Mouse (Mus musculus) forebrain, embryonic 15.5 days (tissue): ENCODE data around the gene Naa16. TPM values are rescaled to one million over a fixed set of nuclear protein-coding genes. Genes with fewer than 3 reads are reported as not detected.

Experiments used
- ATAC-seq: fragments of 200-750 bp; cut with Nextera tagmentation; replicated peaks from 2 replicates; pipeline ENCODE4 v1.8.0; 2017; ENCODE audit warnings: mild to moderate bottlenecking, moderate TSS enrichment, moderate library complexity
- H3K27ac ChIP-seq: fragments of 300-500 bp; sonication (generic); replicated peaks from 2 replicates; pipeline ENCODE4 v1.5.1; 2015; ENCODE audit warnings: mild to moderate bottlenecking, inconsistent platforms
- H3K27me3 ChIP-seq: fragments of 300-500 bp; sonication (generic); 2 replicates; pipeline ENCODE4 v1.6.1; 2015; ENCODE audit warnings: inconsistent platforms
- H3K36me3 ChIP-seq: fragments of 300-500 bp; sonication (generic); 2 replicates; pipeline ENCODE4 v1.6.1; 2015; ENCODE audit warnings: mild to moderate bottlenecking, inconsistent platforms
- H3K4me1 ChIP-seq: fragments of 300-500 bp; sonication (generic); 2 replicates; pipeline ENCODE4 v1.6.1; 2015; ENCODE audit warnings: inconsistent platforms
- H3K4me2 ChIP-seq: fragments of 300-500 bp; sonication (generic); replicated peaks from 2 replicates; pipeline ENCODE4 v1.6.1; 2015; ENCODE audit warnings: mild to moderate bottlenecking, inconsistent platforms
- H3K4me3 ChIP-seq: fragments of 300-500 bp; sonication (generic); 2 replicates; pipeline ENCODE4 v1.5.1; 2015; ENCODE audit warnings: mild to moderate bottlenecking, inconsistent platforms
- H3K9ac ChIP-seq: fragments of 300-500 bp; sonication (generic); replicated peaks from 2 replicates; pipeline ENCODE4 v1.6.1; 2015; ENCODE audit warnings: mild to moderate bottlenecking, inconsistent platforms
- H3K9me3 ChIP-seq: fragments of 300-500 bp; sonication (generic); 2 replicates; pipeline ENCODE4 v1.6.1; 2016; ENCODE audit warnings: inconsistent platforms
- WGBS: fragments of 180-500 bp; shearing (Covaris S2); methylation state at CpG from one replicate; pipeline ENCODE4 v1.1.7; 2015; ENCODE audit warnings: mixed read lengths; 5-methylcytosine and 5-hydroxymethylcytosine counted together
- polyA plus RNA-seq: library from polyadenylated mRNA; unstranded; fragments of >200 nt; fragmentation: Nextera tagmentation; extraction: Ambion mirVana; gene quantifications from 2 replicates; pipeline ENCODE4 v1.2.1, GENCODE M21; 2015

Gene Naa16
- polyA plus RNA-seq, 1 experiment from 2014 or later = 31.5 TPM

DNA sequence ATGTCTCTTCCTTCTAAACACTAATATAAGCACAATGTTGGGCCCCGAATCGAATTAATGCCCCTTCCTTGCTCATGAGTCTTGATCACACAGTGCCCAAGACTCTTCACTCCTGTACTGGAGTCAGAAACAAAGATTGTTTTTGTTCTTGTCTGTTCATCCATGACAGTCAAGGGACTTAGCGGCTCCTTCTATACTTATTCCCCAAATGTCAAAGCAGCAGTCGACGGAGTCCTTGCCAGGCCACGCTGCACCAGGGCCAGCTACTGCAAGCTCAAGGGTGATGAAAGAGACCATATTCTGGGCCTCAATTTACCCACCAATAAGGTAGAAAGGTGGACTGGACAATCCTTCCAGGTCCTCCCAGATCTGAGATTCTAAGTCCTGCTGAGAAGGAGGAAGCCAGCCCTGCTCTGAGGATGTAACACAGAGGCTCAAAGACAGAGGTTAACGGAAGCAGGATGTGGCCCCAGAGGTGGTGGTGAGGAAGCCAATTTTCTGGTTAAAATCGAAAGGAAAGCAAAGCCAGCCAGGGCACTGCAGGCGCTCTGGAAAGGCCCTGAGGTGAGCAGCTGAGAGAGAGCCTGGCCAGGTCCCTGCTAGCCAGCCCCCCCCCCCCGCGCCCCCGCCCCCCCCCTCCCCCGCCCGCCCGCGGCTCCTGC, 97.3 kb downstream of the Naa16 start:
- no peaks in the 10 kb centered on the region for H3K27me3 ChIP-seq
- no peaks in the 10 kb centered on the region for H3K9me3 ChIP-seq
- H3K4me2 ChIP-seq = no peak overlapping the region
- H3K9ac ChIP-seq = no peak overlapping the region
- 22% methylated on average over 9 of the region's 16 CpGs for WGBS
- no peaks in the 10 kb centered on the region for H3K36me3 ChIP-seq
- peaks cover 56% of the 10 kb centered on the region for H3K4me1 ChIP-seq
- no peak overlapping the region for H3K4me3 ChIP-seq
- H3K27ac ChIP-seq = no peak overlapping the region
- ATAC-seq = no peak

DNA sequence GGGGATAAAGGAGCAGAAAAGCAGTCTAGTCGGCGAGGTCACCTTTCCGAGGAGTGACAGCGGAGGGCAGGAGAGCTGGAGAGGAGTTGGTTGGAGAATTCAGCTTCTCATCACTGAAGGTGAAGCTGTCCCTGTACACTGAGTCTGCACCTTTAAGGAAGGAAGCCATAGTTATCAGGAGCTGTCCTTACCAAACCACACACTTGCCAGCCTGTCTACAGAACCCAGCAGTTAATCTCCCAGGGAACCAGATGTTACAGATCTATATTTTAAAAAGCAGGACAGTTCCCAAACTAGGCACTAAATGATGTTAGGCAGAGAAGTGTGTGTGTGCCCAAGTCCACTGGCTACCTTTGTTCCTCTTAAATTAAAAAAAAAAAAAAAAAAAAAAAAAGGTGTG, 98.9 kb downstream of the Naa16 start:
- Histone ChIP-seq H3K27ac (no peak overlapping the region), H3K27me3 (no peaks in the 10 kb centered on the region), H3K4me2 (no peak overlapping the region), H3K36me3 (no peaks in the 10 kb centered on the region), H3K9ac (no peak overlapping the region), H3K4me1 (peaks cover 51% of the 10 kb centered on the region), H3K9me3 (no peaks in the 10 kb centered on the region), H3K4me3 (no peak overlapping the region)
- ATAC-seq = no peak
- 64% methylated on average over 4 of the region's 4 CpGs for WGBS

DNA sequence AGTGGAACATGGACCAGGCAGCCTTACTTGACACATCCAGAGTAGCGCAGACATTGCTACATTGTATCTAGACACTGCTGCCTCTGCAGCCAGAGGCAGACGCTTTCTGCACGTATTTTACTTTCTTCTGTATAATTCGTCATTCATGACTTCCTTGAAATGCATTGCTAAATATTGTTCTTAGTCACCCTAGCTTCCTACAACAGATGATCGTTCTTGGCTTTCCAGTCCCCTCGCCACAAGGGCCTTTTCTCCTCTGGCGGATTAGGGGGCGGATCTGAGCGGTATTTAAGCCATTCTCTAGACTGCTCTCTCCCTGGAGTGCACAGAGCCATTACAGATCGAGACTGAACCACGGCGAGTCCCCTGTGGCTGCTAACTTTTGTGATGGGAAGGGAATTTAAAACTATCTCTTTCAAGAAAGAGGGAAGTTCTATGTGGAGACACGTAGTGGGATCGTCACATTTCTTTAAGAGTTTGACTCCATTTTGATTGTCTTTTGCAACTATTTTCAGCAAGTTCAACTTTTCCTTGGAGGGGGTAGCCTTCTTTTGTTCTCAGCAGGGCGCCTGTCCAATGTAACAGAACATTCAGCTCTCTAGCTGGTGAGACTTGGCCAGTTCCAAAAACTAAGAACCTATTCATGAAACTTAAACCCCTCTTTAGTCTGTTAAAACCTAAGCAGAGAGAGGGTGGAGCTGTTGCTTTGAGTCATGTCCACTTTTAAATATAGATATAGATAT, 99.7 kb downstream of the Naa16 start:
- Histone ChIP-seq H3K4me2 (peak overlapping the region; percentile 19), H3K9ac (no peak overlapping the region), H3K9me3 (no peaks in the 10 kb centered on the region), H3K4me1 (peaks cover 47% of the 10 kb centered on the region), H3K4me3 (no peak overlapping the region), H3K36me3 (no peaks in the 10 kb centered on the region), H3K27ac (peak overlapping the region; percentile 13; the same call in 1 of the 2 replicates), H3K27me3 (no peaks in the 10 kb centered on the region)
- 6% methylated on average over 15 of the region's 15 CpGs for WGBS
- peak; percentile 72 for ATAC-seq

DNA sequence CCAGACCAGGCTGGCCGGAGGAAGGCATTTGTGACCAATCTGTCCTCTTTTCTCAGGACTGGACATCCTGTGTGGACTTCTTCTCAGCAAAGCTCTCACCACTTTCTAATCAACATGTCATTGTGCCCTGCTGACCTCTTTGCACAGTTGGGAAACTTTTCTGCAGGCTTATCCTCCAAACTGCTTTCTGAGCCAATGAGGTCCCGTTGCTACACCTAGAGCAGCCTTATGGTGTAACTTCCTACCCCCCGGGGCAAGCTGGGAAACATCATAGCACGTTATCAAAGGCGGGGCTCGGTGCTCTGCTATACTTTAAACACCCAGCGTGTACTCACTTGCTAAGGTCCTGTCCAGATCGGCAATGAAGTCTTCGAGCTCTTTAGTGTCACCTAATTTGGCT, 100.7 kb downstream of the Naa16 start:
- Histone ChIP-seq H3K4me3 (no peak overlapping the region), H3K9ac (no peak overlapping the region), H3K27ac (no peak overlapping the region), H3K9me3 (no peaks in the 10 kb centered on the region), H3K4me1 (peaks cover 43% of the 10 kb centered on the region), H3K36me3 (no peaks in the 10 kb centered on the region), H3K4me2 (no peak overlapping the region), H3K27me3 (no peaks in the 10 kb centered on the region)
- ATAC-seq = no peak
- 39% methylated on average over 9 of the region's 9 CpGs for WGBS

DNA sequence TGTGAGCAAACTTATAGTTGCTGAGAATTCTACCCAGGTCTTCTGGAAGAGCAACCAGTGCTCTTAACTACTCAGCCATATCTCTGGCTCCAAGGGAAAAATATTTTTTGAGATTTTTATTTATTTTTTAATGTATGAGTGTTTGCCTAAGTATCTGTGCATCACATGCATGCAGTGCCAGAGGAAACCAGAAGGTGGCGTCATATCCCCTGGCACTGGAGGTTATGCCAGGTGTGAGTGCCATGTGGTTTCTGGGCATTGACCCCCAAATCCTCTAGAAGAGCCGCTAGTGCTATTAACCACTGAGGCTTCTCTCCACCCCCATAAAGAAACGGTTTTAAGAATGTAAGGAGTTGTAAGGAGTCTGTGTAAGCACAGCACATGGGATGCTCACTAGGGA, 102.3 kb downstream of the Naa16 start:
- peaks cover 36% of the 10 kb centered on the region for H3K4me1 ChIP-seq
- H3K9me3 ChIP-seq = no peaks in the 10 kb centered on the region
- no peak overlapping the region for H3K27ac ChIP-seq
- ATAC-seq = no peak
- WGBS = 71% methylated on average over 3 of the region's 3 CpGs
- H3K4me3 ChIP-seq = no peak overlapping the region
- no peaks in the 10 kb centered on the region for H3K27me3 ChIP-seq
- H3K36me3 ChIP-seq = no peaks in the 10 kb centered on the region
- no peak overlapping the region for H3K4me2 ChIP-seq
- H3K9ac ChIP-seq = no peak overlapping the region

DNA sequence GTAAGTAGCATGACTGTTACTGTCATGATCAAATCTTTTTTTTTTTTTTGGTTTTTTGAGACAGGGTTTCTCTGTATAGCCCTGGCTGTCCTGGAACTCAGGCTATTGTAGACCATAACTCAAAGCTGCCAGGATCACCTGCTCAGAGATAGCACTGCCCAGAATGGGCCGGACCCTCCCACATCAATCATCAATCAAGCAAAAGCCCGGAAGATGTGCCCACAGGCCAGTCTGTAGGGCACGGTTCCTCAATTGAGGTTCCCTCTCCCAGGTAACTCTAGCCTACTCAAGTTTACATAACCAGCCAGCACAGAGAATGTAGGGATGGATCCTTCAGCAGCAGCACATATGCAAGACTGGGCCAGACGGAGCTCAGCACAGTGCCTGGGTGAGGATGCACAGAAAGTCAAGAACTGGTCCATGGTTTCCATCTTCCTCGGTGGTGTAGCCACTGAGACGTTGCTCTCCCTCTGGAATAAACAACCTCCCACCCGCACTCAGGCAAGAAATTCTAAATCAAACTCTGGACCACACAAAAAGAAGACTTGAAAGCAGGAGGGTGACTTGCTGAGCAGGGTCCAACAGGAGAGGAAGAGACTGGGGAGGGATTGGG, 103.2 kb downstream of the Naa16 start:
- Histone ChIP-seq H3K27me3 (no peaks in the 10 kb centered on the region), H3K36me3 (no peaks in the 10 kb centered on the region)
- WGBS = 96% methylated on average over 7 of the region's 7 CpGs

DNA sequence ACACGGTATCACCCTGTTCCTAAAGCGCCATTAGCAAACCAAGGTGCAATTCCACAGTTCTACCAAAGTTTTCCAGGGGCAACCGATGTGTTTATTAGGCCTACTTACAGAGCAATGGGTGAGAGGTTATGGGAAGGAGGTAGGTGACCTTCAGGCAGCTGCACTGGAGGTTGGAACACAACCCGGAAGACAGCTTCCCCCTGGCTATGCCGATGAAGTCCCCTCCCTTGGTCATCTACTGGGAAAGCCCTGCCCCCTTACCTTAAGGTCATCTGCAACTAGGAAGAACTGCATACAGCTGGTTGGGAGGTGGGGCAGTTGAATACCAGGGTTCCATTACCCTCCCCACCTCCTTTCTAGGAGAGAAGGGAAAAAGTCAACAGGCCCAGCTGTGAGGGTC, 105.0 kb downstream of the Naa16 start:
- H3K27ac ChIP-seq = no peak overlapping the region
- no peak overlapping the region for H3K9ac ChIP-seq
- no peak for ATAC-seq
- peaks cover 18% of the 10 kb centered on the region for H3K4me1 ChIP-seq
- H3K36me3 ChIP-seq = no peaks in the 10 kb centered on the region
- H3K4me2 ChIP-seq = no peak overlapping the region
- no peaks in the 10 kb centered on the region for H3K27me3 ChIP-seq
- whole genome bisulfite sequencing = 96% methylated on average over 5 of the region's 5 CpGs
- H3K9me3 ChIP-seq = no peaks in the 10 kb centered on the region
- no peak overlapping the region for H3K4me3 ChIP-seq

More for the DNA sequence above, 103.2 kb downstream of the Naa16 start:
- peaks cover 30% of the 10 kb centered on the region for H3K4me1 ChIP-seq
- H3K4me2 ChIP-seq = no peak overlapping the region
- no peaks in the 10 kb centered on the region for H3K9me3 ChIP-seq
- H3K4me3 ChIP-seq = no peak overlapping the region
- no peak overlapping the region for H3K27ac ChIP-seq
- H3K9ac ChIP-seq = no peak overlapping the region
- no peak for ATAC-seq

DNA sequence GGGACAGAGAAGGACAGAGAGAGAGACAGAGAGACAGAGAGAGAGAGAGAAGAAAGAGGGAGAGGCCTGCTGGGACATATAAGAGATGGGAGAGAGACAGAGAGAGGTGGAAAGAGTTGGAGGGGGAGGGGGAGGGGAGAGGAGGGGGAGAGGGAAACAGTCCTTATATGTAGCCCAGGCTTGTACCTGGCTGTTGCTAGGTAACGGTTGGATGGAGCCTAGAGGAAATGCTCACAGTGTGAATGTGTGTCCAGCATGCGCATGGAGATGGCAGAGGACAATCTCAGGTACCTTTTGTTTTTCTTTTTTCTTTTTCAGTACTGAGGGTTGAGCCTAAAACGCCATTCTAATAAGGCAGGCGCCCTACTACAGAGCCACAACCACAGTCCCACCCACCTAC, 106.0 kb downstream of the Naa16 start:
- Histone ChIP-seq H3K9ac (no peak overlapping the region), H3K36me3 (no peaks in the 10 kb centered on the region), H3K4me2 (no peak overlapping the region), H3K4me3 (no peak overlapping the region), H3K27me3 (no peaks in the 10 kb centered on the region), H3K27ac (no peak overlapping the region), H3K9me3 (no peaks in the 10 kb centered on the region), H3K4me1 (peaks cover 8% of the 10 kb centered on the region)
- ATAC-seq = no peak
- 84% methylated on average over 4 of the region's 4 CpGs for WGBS

DNA sequence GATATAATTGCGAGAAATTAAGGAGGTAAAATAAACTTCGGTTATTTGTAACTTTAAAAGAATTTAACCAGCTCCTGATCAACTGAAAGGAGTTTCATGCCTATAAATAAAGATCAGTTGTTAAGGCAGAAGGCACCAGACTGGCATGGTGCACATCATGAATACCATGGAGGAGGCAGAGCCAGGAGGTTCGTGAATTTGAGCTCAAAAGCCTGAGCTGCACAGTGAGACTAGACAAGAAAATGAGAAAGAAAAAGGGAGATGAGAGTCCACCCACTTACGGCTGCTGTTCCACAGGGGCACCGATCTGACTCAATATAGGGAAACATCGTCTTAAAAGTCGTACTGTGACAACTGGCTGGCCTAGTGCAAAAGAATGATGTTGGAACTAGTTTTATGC, 106.6 kb downstream of the Naa16 start:
- Histone ChIP-seq H3K9ac (no peak overlapping the region), H3K27me3 (no peaks in the 10 kb centered on the region), H3K4me2 (no peak overlapping the region), H3K9me3 (no peaks in the 10 kb centered on the region), H3K4me1 (peaks cover 2% of the 10 kb centered on the region), H3K4me3 (no peak overlapping the region), H3K27ac (no peak overlapping the region), H3K36me3 (no peaks in the 10 kb centered on the region)
- 90% methylated on average over 7 of the region's 7 CpGs for WGBS
- ATAC-seq = no peak

DNA sequence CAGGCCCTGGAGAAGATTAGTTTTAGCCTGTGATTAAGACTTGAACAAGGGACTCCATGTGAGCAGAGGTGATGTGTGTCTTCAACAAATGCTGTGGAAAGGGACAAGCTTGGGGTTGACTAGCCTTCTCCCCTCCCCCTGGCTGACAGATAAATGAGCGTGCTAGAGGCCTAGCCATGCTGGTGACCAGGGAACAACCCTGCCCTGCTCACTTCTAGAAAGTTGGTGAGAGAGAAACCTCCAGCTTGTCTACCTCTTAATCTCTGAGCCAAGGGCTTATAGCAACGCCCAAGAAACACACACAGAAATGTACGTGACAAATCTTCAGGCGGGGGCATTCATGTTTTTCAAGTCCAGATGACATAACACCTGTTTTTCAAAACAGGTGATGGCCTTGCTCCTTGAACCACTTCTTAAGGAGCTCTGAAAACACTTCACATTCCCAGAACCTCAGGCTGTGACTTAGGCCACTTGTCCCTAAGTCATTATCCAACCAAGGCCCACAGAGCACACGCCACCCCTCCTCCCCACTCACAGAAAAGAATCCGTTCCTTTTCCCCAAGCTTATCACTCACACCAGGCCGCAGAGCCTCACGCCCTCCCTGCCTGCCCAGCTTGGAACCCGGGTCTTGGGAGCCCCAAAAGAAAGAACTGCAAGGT, 108.6 kb downstream of the Naa16 start:
- no peak overlapping the region for H3K4me2 ChIP-seq
- H3K9me3 ChIP-seq = no peaks in the 10 kb centered on the region
- H3K36me3 ChIP-seq = no peaks in the 10 kb centered on the region
- H3K9ac ChIP-seq = no peak overlapping the region
- H3K4me3 ChIP-seq = no peak overlapping the region
- H3K4me1 ChIP-seq = no peaks in the 10 kb centered on the region
- no peak overlapping the region for H3K27ac ChIP-seq
- no peaks in the 10 kb centered on the region for H3K27me3 ChIP-seq
- no peak for ATAC-seq
- 94% methylated on average over 9 of the region's 9 CpGs for WGBS

DNA sequence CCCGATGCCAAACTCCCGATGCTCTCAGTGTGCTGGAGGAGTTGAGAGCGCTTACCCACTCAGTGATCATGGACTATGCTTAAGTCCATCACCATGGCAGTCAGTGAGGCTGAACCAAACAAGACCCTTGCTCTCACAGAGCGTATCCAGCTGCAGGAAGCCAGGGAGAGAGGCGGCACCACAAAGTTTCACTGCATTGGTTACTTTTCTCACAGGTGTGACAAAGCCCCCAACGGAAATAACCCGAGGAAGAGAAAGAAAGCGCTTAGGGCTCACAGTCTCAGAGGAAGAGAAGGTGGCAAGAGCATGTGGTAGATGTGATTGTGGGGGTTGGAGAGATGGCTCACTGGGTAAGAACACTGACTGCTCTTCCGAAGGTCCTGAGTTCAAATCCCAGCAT, 110.1 kb downstream of the Naa16 start:
- H3K27me3 ChIP-seq = no peaks in the 10 kb centered on the region
- no peak for ATAC-seq
- H3K9me3 ChIP-seq = no peaks in the 10 kb centered on the region
- 91% methylated on average over 9 of the region's 9 CpGs for WGBS
- H3K36me3 ChIP-seq = no peaks in the 10 kb centered on the region
- no peak overlapping the region for H3K4me3 ChIP-seq
- H3K4me2 ChIP-seq = no peak overlapping the region
- no peaks in the 10 kb centered on the region for H3K4me1 ChIP-seq
- no peak overlapping the region for H3K27ac ChIP-seq
- no peak overlapping the region for H3K9ac ChIP-seq

DNA sequence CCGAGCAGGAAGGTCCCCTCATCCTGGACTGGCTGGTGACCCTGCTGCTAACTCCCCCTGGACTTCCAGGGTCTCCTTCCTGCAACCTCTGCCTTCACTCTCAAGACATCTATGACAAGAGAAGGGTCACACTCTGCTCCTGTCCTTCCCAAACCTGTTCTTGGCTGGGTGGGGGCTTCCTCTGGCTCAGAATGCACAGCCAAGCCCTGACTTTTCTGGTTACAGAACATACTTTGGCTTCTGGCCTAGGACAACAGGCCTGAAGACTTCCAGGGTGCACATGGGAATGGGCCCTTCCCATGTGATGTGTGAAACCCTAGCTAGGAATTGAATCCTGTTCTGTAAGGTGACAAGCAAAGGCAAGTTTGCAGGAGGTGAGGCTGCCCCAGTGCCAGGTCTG, 111.1 kb downstream of the Naa16 start:
- Histone ChIP-seq H3K4me1 (no peaks in the 10 kb centered on the region), H3K9me3 (no peaks in the 10 kb centered on the region), H3K4me3 (no peak overlapping the region), H3K9ac (no peak overlapping the region), H3K27ac (no peak overlapping the region), H3K27me3 (no peaks in the 10 kb centered on the region), H3K4me2 (no peak overlapping the region), H3K36me3 (no peaks in the 10 kb centered on the region)
- WGBS = 73% methylated on average over 1 of the region's 1 CpGs
- no peak for ATAC-seq
